Mouse (Mus musculus): ENCODE measurements around the gene Lgals12. TPM values are rescaled to one million over a fixed set of nuclear protein-coding genes. Genes with fewer than 3 reads are reported as not detected.

Gene Lgals12
- polyA plus RNA-seq, 1 experiment, result 0.35 TPM

- no peaks in the 10 kb centered on the region for H3K27me3 ChIP-seq (ENCODE audit: control insufficient read depth, insufficient read depth, low read length)
- TF ChIP-seq POLR2A (IDR thresholded peaks at IDR 0.05; ENCODE audit: low read depth, low read length), result no peak
- no peak for TF ChIP-seq CTCF (IDR thresholded peaks at IDR 0.05; ENCODE audit: extremely low read depth, insufficient read depth, insufficient read length, insufficient replicate concordance)
- H3K27ac ChIP-seq (ENCODE audit: insufficient read depth, low read length), result no peak overlapping the region
- DNase-seq (ENCODE audit: low read depth in 1 of 2, low spot score in 2 of 2), result no peak
- no peaks in the 10 kb centered on the region for H3K36me3 ChIP-seq (ENCODE audit: control insufficient read depth, insufficient read depth, low read length)
- 48% methylated on average over 3 of the region's 3 CpGs for WGBS
- no peaks in the 10 kb centered on the region for H3K4me1 ChIP-seq (ENCODE audit: control insufficient read depth, insufficient read depth, insufficient read length)
- H3K4me3 ChIP-seq (ENCODE audit: extremely low read depth, insufficient read depth, insufficient read length), result no peak overlapping the region
These were observed 38.6 kb downstream of the Lgals12 start for GRCm38 (mm10) chr19:7568364-7568763.

DNA sequence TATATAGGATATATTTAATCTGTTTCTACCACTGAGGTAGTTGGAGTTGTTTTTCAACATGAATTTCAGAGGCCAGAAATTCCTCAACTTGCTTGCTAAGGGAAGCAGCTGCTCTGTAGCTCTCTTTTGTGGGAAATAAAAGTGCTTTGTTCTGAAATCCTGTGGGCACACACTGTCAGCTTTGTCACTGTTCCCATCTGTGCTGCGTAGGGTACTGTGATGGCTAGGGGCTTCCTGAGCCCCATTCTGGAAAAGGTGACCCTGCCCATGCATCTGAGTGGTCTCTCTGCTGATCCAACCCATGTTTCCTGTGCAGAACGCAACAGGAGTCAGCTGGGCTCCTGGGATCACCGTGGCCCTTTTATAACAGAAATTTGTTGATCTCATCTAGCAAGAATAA is 40.2 kb downstream of the Lgals12 start:
- Histone ChIP-seq H3K27me3 (ENCODE audit: control insufficient read depth, insufficient read depth, low read length) (no peaks in the 10 kb centered on the region), H3K27ac (ENCODE audit: insufficient read depth, low read length) (no peak overlapping the region), H3K4me1 (ENCODE audit: control insufficient read depth, insufficient read depth, insufficient read length) (peaks cover under 1% of the 10 kb centered on the region; the same call in 1 of the 2 replicates), H3K4me3 (ENCODE audit: extremely low read depth, insufficient read depth, insufficient read length) (no peak overlapping the region), H3K36me3 (ENCODE audit: control insufficient read depth, insufficient read depth, low read length) (no peaks in the 10 kb centered on the region)
- TF ChIP-seq CTCF (IDR thresholded peaks at IDR 0.05; ENCODE audit: extremely low read depth, insufficient read depth, insufficient read length, insufficient replicate concordance) (no peak), POLR2A (IDR thresholded peaks at IDR 0.05; ENCODE audit: low read depth, low read length) (no peak)
- no peak for DNase-seq (ENCODE audit: low read depth in 1 of 2, low spot score in 2 of 2)
- WGBS, result 93% methylated on average over 3 of the region's 3 CpGs

DNA sequence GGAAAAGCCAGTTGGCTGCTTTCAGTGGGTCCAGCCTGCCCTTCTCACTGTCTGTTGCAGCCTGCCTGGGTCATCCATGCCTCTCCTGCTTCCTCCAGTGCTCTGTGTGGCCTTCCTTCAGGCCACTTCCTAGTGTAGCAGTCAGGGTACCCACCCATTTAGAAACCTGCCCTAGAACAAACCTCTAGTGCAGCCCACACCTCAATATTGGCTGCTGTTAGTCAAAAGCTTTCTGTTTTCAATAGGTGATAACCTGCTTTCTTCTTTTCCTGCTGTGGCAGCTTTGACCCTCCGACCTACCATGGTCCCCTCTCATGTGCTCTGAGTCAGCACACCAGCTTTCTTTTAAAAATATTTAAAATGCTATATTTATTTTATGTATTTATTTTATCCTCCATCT is 42.5 kb downstream of the Lgals12 start:
- DNase-seq (ENCODE audit: low read depth in 1 of 2, low spot score in 2 of 2), result no peak
- H3K36me3 ChIP-seq (ENCODE audit: control insufficient read depth, insufficient read depth, low read length), result no peaks in the 10 kb centered on the region
- 86% methylated on average over 1 of the region's 1 CpGs for WGBS

DNA sequence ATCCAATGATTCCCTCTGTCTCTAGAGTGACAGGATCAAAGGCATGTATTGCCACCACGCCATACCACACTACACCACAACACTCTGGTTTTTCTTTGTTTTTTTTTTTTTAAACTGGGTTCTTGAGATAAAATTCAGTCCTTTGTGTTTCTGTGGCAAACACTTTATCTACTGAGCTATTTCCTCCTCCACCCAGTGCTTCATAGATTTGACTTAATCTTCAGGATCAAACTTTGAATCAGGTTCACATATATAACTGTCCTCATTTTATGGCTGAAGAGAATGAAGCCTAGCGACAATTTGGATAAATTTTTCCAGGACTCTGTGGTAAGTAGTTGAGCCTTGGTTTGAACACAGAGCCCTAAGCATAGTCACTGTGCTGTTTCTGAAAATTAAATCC is 43.3 kb downstream of the Lgals12 start:
- H3K36me3 ChIP-seq (ENCODE audit: control insufficient read depth, insufficient read depth, low read length), result no peaks in the 10 kb centered on the region
- DNase-seq (ENCODE audit: low read depth in 1 of 2, low spot score in 2 of 2), result no peak
- H3K27ac ChIP-seq (ENCODE audit: insufficient read depth, low read length), result no peak overlapping the region
- 79% methylated on average over 2 of the region's 2 CpGs for WGBS
- no peak for TF ChIP-seq CTCF (IDR thresholded peaks at IDR 0.05; ENCODE audit: extremely low read depth, insufficient read depth, insufficient read length, insufficient replicate concordance)
- TF ChIP-seq POLR2A (IDR thresholded peaks at IDR 0.05; ENCODE audit: low read depth, low read length), result no peak
- no peak overlapping the region for H3K4me3 ChIP-seq (ENCODE audit: extremely low read depth, insufficient read depth, insufficient read length)
- H3K4me1 ChIP-seq (ENCODE audit: control insufficient read depth, insufficient read depth, insufficient read length), result peaks cover 10% of the 10 kb centered on the region; the same call in 1 of the 2 replicates
- no peaks in the 10 kb centered on the region for H3K27me3 ChIP-seq (ENCODE audit: control insufficient read depth, insufficient read depth, low read length)

More for the DNA sequence above, 42.5 kb downstream of the Lgals12 start:
- Histone ChIP-seq H3K4me1 (ENCODE audit: control insufficient read depth, insufficient read depth, insufficient read length) (peaks cover 7% of the 10 kb centered on the region; the same call in 1 of the 2 replicates), H3K27ac (ENCODE audit: insufficient read depth, low read length) (no peak overlapping the region), H3K27me3 (ENCODE audit: control insufficient read depth, insufficient read depth, low read length) (no peaks in the 10 kb centered on the region), H3K4me3 (ENCODE audit: extremely low read depth, insufficient read depth, insufficient read length) (no peak overlapping the region)
- no peak for TF ChIP-seq POLR2A (IDR thresholded peaks at IDR 0.05; ENCODE audit: low read depth, low read length)
- TF ChIP-seq CTCF (IDR thresholded peaks at IDR 0.05; ENCODE audit: extremely low read depth, insufficient read depth, insufficient read length, insufficient replicate concordance), result no peak

DNA sequence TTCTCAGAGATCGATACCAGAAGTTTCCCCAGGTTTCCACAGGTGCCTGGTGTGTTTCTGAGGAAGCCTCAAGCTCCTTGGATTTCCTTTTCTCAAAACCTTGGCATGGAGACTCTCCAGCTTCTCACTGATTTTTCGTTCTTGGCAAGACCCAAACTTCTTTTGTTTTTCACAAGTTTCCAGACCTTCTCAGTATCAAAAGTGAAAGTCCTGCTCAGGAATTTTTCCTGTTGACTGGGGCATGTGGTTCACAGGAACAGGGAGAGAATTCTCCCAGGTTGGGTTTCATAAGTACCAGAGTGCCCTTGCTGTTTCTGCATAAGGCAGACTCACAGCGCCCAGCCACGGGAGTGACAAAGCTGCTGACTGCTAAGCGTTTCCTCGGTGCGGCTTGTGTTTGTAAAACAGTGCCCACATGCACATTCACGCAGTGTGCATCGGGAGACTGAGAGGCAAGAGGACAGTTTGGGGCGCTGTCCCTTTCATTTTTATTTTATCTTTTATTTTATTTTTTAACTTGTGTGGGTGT is 44.3 kb downstream of the Lgals12 start:
- Histone ChIP-seq H3K27me3 (ENCODE audit: control insufficient read depth, insufficient read depth, low read length) (no peaks in the 10 kb centered on the region), H3K4me3 (ENCODE audit: extremely low read depth, insufficient read depth, insufficient read length) (no peak overlapping the region), H3K36me3 (ENCODE audit: control insufficient read depth, insufficient read depth, low read length) (no peaks in the 10 kb centered on the region), H3K27ac (ENCODE audit: insufficient read depth, low read length) (no peak overlapping the region), H3K4me1 (ENCODE audit: control insufficient read depth, insufficient read depth, insufficient read length) (peaks cover 10% of the 10 kb centered on the region; the same call in 1 of the 2 replicates)
- WGBS, result 90% methylated on average over 10 of the region's 10 CpGs
- TF ChIP-seq CTCF (IDR thresholded peaks at IDR 0.05; ENCODE audit: extremely low read depth, insufficient read depth, insufficient read length, insufficient replicate concordance) (no peak), POLR2A (IDR thresholded peaks at IDR 0.05; ENCODE audit: low read depth, low read length) (no peak)
- DNase-seq (ENCODE audit: low read depth in 1 of 2, low spot score in 2 of 2), result no peak

DNA sequence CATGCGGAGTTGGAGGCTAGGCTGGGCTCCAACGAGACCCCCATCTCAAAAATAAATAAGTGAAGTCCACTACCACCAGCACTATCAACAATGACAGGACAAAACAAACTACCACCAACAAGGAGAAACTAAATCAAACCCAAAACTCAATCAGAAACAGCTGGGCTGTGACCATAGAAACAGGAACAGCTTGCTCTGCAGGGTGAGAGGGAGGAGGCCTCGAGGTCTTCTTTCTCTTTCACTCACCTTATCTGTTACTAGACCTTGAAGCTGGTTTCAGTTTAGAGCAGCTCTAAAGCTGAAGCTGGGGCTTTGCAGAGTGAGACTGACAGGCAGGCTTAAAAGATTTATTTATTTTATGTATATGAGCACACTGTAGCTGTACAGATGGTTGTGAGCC is 45.5 kb downstream of the Lgals12 start:
- H3K27me3 ChIP-seq (ENCODE audit: control insufficient read depth, insufficient read depth, low read length), result no peaks in the 10 kb centered on the region
- DNase-seq (ENCODE audit: low read depth in 1 of 2, low spot score in 2 of 2), result no peak
- peaks cover 10% of the 10 kb centered on the region; the same call in 1 of the 2 replicates for H3K4me1 ChIP-seq (ENCODE audit: control insufficient read depth, insufficient read depth, insufficient read length)
- H3K4me3 ChIP-seq (ENCODE audit: extremely low read depth, insufficient read depth, insufficient read length), result no peak overlapping the region
- WGBS, result 65% methylated on average over 3 of the region's 3 CpGs
- no peaks in the 10 kb centered on the region for H3K36me3 ChIP-seq (ENCODE audit: control insufficient read depth, insufficient read depth, low read length)
- H3K27ac ChIP-seq (ENCODE audit: insufficient read depth, low read length), result no peak overlapping the region
- TF ChIP-seq POLR2A (IDR thresholded peaks at IDR 0.05; ENCODE audit: low read depth, low read length), result no peak
- TF ChIP-seq CTCF (IDR thresholded peaks at IDR 0.05; ENCODE audit: extremely low read depth, insufficient read depth, insufficient read length, insufficient replicate concordance), result no peak

DNA sequence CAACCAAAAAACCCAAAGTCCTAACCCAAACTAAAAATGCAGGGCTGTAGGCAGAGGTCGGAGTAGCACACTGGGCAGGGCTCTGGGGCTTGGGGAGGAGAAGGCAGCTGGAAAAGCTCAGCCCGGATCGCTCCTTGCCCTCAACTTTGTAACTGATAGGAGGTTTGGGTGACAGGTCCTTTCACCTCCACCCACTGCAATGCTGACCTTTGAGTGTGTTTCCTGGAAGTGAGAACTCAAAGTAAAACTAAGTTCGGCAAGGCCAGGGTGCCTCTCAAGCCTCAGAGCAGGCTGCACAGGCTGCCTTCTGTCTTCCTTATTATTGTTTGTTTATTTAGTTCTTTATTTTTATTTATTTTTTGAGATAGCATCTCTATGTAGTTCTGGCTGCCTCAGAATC is 47.0 kb downstream of the Lgals12 start:
- Histone ChIP-seq H3K27me3 (ENCODE audit: control insufficient read depth, insufficient read depth, low read length) (no peaks in the 10 kb centered on the region), H3K4me3 (ENCODE audit: extremely low read depth, insufficient read depth, insufficient read length) (no peak overlapping the region), H3K36me3 (ENCODE audit: control insufficient read depth, insufficient read depth, low read length) (no peaks in the 10 kb centered on the region), H3K27ac (ENCODE audit: insufficient read depth, low read length) (no peak overlapping the region), H3K4me1 (ENCODE audit: control insufficient read depth, insufficient read depth, insufficient read length) (peaks cover 10% of the 10 kb centered on the region; the same call in 1 of the 2 replicates)
- 76% methylated on average over 4 of the region's 4 CpGs for WGBS
- DNase-seq (ENCODE audit: low read depth in 1 of 2, low spot score in 2 of 2), result no peak
- TF ChIP-seq POLR2A (IDR thresholded peaks at IDR 0.05; ENCODE audit: low read depth, low read length) (no peak), CTCF (IDR thresholded peaks at IDR 0.05; ENCODE audit: extremely low read depth, insufficient read depth, insufficient read length, insufficient replicate concordance) (no peak)
